Mouse (Mus musculus): ENCODE data around the gene Agbl1. TPM values are rescaled to one million over a fixed set of nuclear protein-coding genes. Genes with fewer than 3 reads are reported as not detected.

The Agbl1 gene
- polyA plus RNA-seq, 1 experiment = 0.63 TPM

DNA sequence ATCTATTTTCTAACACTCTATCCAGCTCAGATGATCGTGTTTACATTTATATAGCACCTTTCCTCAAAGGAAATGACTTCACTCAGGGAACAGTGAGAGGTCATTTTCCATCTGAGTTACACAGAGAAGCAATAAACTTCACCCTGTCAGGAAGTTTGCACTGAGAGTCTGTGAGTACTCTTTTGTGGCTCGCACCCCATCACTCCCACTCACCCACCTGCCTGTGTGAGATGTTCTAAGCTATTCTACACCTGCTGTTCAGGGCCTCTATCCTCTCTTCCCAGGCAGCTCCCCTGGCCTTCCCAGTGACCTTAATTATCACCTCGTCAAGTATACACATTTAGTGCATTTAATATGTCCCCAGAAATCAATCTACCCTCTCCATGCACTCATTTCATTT is 580.3 kb downstream of the Agbl1 start:
- Histone ChIP-seq H3K27me3 (ENCODE audit: control insufficient read depth, insufficient read depth, low read length) (no peaks in the 10 kb centered on the region), H3K36me3 (ENCODE audit: control insufficient read depth, insufficient read depth, low read length) (no peaks in the 10 kb centered on the region), H3K4me3 (ENCODE audit: control insufficient read depth, low read depth, low read length) (no peak overlapping the region), H3K4me1 (ENCODE audit: control insufficient read depth, insufficient read depth, low read length) (no peaks in the 10 kb centered on the region), H3K27ac (ENCODE audit: control insufficient read depth, insufficient read depth, low read depth, low read length) (no peak overlapping the region)
- TF ChIP-seq CTCF (IDR thresholded peaks at IDR 0.05; ENCODE audit: control insufficient read depth, insufficient read depth, insufficient replicate concordance, low read depth, low read length) = no peak
- TF ChIP-seq POLR2A (IDR thresholded peaks at IDR 0.05; ENCODE audit: control insufficient read depth, low read depth, low read length) = no peak

DNA sequence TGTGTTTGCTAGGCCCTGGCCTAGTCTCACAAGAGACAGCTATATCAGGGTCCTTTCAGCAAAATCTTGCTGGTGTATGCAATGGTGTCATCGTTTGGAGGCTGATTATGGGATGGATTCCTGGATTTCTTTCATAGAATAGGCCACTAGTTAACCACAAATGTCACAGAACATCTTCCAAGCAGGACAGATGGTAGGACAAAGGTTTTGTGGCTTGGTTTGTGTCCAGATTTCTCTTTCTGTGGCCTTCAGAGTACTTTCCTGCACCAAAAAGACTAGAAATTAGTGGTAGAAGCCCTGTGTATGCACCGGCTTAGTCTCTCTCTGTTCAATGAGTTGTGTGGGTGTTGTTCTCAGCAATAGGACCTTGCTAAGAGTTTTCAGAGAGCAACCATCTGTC is 590.9 kb downstream of the Agbl1 start:
- H3K4me3 ChIP-seq (ENCODE audit: control insufficient read depth, low read depth, low read length) = no peak overlapping the region
- H3K27ac ChIP-seq (ENCODE audit: control insufficient read depth, insufficient read depth, low read depth, low read length) = no peak overlapping the region
- H3K27me3 ChIP-seq (ENCODE audit: control insufficient read depth, insufficient read depth, low read length) = no peaks in the 10 kb centered on the region
- no peaks in the 10 kb centered on the region for H3K4me1 ChIP-seq (ENCODE audit: control insufficient read depth, insufficient read depth, low read length)
- H3K36me3 ChIP-seq (ENCODE audit: control insufficient read depth, insufficient read depth, low read length) = no peaks in the 10 kb centered on the region
- TF ChIP-seq POLR2A (IDR thresholded peaks at IDR 0.05; ENCODE audit: control insufficient read depth, low read depth, low read length) = no peak
- TF ChIP-seq CTCF (IDR thresholded peaks at IDR 0.05; ENCODE audit: control insufficient read depth, insufficient read depth, insufficient replicate concordance, low read depth, low read length) = no peak

DNA sequence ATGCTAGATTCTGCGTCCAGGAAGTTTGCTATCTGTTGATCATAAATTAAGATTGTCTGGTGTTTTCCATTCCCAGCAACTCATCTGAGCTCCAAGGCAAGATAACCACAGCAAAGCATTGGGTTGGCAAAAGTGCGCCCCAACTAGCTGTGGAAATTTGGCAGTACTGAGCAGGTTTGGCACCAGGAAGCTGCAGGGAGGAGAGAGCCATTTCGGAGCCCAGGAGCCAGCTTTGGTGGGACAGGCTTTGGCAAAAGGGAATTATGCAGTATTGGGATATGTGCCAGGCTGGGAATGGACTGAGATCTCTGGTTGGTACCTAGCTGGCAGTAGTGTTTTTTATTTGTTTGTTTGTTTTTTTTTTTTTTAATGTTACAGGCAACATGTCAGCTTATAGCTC is 612.5 kb downstream of the Agbl1 start:
- TF ChIP-seq POLR2A (IDR thresholded peaks at IDR 0.05; ENCODE audit: control insufficient read depth, low read depth, low read length) (no peak), CTCF (IDR thresholded peaks at IDR 0.05; ENCODE audit: control insufficient read depth, insufficient read depth, insufficient replicate concordance, low read depth, low read length) (no peak)
- H3K4me1 ChIP-seq (ENCODE audit: control insufficient read depth, insufficient read depth, low read length) = no peaks in the 10 kb centered on the region
- H3K27ac ChIP-seq (ENCODE audit: control insufficient read depth, insufficient read depth, low read depth, low read length) = no peak overlapping the region
- H3K36me3 ChIP-seq (ENCODE audit: control insufficient read depth, insufficient read depth, low read length) = no peaks in the 10 kb centered on the region
- no peaks in the 10 kb centered on the region for H3K27me3 ChIP-seq (ENCODE audit: control insufficient read depth, insufficient read depth, low read length)
- no peak overlapping the region for H3K4me3 ChIP-seq (ENCODE audit: control insufficient read depth, low read depth, low read length)

DNA sequence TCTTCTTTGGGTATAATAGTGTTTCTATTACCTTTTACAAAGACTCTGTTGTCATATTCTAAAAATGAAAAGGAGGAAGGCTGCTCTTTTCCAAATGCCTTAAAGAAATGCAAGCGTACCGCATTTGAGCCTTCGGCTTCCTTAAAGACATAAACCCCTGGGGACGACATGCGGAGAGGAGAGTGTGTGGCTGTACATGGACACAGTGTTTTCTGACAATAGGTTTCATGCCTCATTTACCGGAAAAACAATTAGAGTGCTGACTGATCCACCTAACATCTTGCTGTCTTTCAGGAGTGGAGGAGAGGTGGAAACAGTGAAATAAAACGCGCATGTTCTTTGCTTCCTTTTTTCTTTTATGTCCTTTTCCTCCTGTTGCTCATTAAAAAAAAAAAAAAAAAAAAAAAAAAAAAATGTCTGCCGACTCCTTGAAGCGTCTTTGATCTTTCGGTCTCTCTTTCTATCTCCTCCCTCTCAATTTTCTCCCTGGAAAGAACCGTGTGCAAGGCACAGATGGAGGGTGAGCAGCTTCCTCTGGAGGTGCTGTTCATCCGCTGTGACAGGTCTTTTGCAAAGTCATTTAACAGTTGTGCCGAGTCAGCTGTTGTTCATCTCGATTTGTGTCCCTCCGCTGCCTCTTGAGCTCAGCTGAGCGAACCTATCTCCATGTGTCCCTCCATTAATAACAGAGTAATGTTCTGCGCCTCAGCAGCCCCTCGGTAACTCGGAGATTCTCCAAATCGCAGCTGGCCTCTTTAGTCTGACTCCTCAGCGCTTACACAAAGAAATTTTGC is 659.9 kb downstream of the Agbl1 start:
- TF ChIP-seq POLR2A (IDR thresholded peaks at IDR 0.05; ENCODE audit: control insufficient read depth, low read depth, low read length) = no peak
- no peak for TF ChIP-seq CTCF (IDR thresholded peaks at IDR 0.05; ENCODE audit: control insufficient read depth, insufficient read depth, insufficient replicate concordance, low read depth, low read length)
- peak overlapping the region; percentile 3 for H3K4me3 ChIP-seq (ENCODE audit: control insufficient read depth, low read depth, low read length)
- H3K4me1 ChIP-seq (ENCODE audit: control insufficient read depth, insufficient read depth, low read length) = no peaks in the 10 kb centered on the region
- no peak overlapping the region for H3K27ac ChIP-seq (ENCODE audit: control insufficient read depth, insufficient read depth, low read depth, low read length)
- H3K27me3 ChIP-seq (ENCODE audit: control insufficient read depth, insufficient read depth, low read length) = no peaks in the 10 kb centered on the region
- no peaks in the 10 kb centered on the region for H3K36me3 ChIP-seq (ENCODE audit: control insufficient read depth, insufficient read depth, low read length)

DNA sequence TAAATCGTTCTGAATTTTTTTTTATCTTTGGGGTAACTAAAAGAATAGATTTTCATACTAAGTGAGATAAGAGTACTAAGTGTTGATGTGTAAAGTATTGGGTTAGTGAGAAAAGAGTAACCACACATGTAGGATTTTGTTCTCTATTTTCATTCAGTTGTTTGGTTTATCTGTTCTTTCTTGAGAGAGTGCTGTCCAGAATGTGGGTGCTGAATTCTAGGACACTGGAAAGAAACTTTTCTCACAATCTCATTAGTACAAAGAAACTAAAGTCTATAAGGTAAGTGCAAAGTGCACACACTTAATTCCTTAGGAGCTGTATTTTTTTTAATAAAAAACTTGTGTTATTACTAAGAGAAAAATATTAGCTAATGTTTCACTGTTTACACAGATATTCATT is 674.4 kb downstream of the Agbl1 start:
- Histone ChIP-seq H3K4me3 (ENCODE audit: control insufficient read depth, low read depth, low read length) (no peak overlapping the region), H3K27ac (ENCODE audit: control insufficient read depth, insufficient read depth, low read depth, low read length) (no peak overlapping the region), H3K36me3 (ENCODE audit: control insufficient read depth, insufficient read depth, low read length) (no peaks in the 10 kb centered on the region), H3K4me1 (ENCODE audit: control insufficient read depth, insufficient read depth, low read length) (no peaks in the 10 kb centered on the region), H3K27me3 (ENCODE audit: control insufficient read depth, insufficient read depth, low read length) (no peaks in the 10 kb centered on the region)
- TF ChIP-seq POLR2A (IDR thresholded peaks at IDR 0.05; ENCODE audit: control insufficient read depth, low read depth, low read length) (no peak), CTCF (IDR thresholded peaks at IDR 0.05; ENCODE audit: control insufficient read depth, insufficient read depth, insufficient replicate concordance, low read depth, low read length) (no peak)

DNA sequence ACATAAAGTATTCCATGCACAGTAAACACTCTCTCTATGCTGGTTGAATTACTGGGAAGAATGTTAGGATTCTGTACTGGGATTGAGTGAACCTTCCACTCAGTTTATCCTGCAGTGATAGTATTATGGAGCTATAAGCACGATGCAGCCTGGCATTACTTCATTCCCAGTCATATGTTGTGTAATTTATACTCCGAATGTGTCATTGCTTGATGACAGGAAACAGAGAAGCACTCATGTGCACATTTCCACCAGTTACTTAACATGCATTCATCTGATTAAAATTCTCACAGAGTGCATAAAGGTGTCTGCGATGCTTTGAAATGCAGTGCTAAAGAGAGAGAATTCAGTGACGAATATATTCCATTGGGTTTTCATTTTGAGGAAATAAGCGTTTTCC is 682.0 kb downstream of the Agbl1 start:
- TF ChIP-seq POLR2A (IDR thresholded peaks at IDR 0.05; ENCODE audit: control insufficient read depth, low read depth, low read length) (no peak), CTCF (IDR thresholded peaks at IDR 0.05; ENCODE audit: control insufficient read depth, insufficient read depth, insufficient replicate concordance, low read depth, low read length) (no peak)
- no peaks in the 10 kb centered on the region for H3K27me3 ChIP-seq (ENCODE audit: control insufficient read depth, insufficient read depth, low read length)

DNA sequence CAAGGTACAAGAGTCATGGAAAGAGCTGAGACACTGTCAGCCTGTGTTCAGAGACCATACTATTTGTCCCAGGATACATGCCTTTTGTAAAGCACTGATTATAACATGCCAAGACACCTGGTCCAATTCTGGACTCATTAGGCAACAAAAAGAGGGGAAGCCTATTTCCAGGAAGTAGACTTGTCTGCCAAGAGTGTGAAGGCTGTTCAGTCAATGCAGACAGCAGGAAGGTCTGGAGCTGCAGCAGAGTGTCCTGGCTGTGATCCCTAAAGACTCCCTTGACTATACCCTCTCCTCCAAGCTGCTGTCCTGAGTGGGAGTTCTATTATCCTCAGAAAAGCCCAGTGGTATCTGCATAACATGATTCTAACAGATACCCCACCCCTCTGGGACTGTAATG is 689.2 kb downstream of the Agbl1 start:
- Histone ChIP-seq H3K27me3 (ENCODE audit: control insufficient read depth, insufficient read depth, low read length) (no peaks in the 10 kb centered on the region), H3K4me1 (ENCODE audit: control insufficient read depth, insufficient read depth, low read length) (no peaks in the 10 kb centered on the region), H3K36me3 (ENCODE audit: control insufficient read depth, insufficient read depth, low read length) (no peaks in the 10 kb centered on the region), H3K4me3 (ENCODE audit: control insufficient read depth, low read depth, low read length) (no peak overlapping the region), H3K27ac (ENCODE audit: control insufficient read depth, insufficient read depth, low read depth, low read length) (no peak overlapping the region)
- TF ChIP-seq POLR2A (IDR thresholded peaks at IDR 0.05; ENCODE audit: control insufficient read depth, low read depth, low read length) (no peak), CTCF (IDR thresholded peaks at IDR 0.05; ENCODE audit: control insufficient read depth, insufficient read depth, insufficient replicate concordance, low read depth, low read length) (no peak)

More for the DNA sequence above, 682.0 kb downstream of the Agbl1 start:
- Histone ChIP-seq H3K36me3 (ENCODE audit: control insufficient read depth, insufficient read depth, low read length) (no peaks in the 10 kb centered on the region), H3K4me3 (ENCODE audit: control insufficient read depth, low read depth, low read length) (no peak overlapping the region), H3K27ac (ENCODE audit: control insufficient read depth, insufficient read depth, low read depth, low read length) (no peak overlapping the region), H3K4me1 (ENCODE audit: control insufficient read depth, insufficient read depth, low read length) (no peaks in the 10 kb centered on the region)

All from testis, adult 2 months (tissue).